Mouse (Mus musculus): Measurements from ENCODE around the gene Dapk3. TPM values are rescaled to one million over a fixed set of nuclear protein-coding genes. Genes with fewer than 3 reads are reported as not detected.
A peak's percentile ranks its signal among the peaks of the same experiment; 100 is the strongest.

The Dapk3 gene
- polyA plus RNA-seq, 1 experiment: 58.0 TPM

- no peak overlapping the region for H3K27ac ChIP-seq (ENCODE audit: insufficient read depth, low read length)
- H3K4me1 ChIP-seq (ENCODE audit: control insufficient read depth, insufficient read depth, insufficient read length): peaks cover 12% of the 10 kb centered on the region; the same call in 1 of the 2 replicates
- DNase-seq (ENCODE audit: low read depth in 1 of 2, low spot score in 2 of 2): no peak
- WGBS: 88% methylated on average over 7 of the region's 7 CpGs
- H3K36me3 ChIP-seq (ENCODE audit: control insufficient read depth, insufficient read depth, low read length): peaks cover 66% of the 10 kb centered on the region
- H3K4me3 ChIP-seq (ENCODE audit: extremely low read depth, insufficient read depth, insufficient read length): no peak overlapping the region
- H3K27me3 ChIP-seq (ENCODE audit: control insufficient read depth, insufficient read depth, low read length): no peaks in the 10 kb centered on the region
- TF ChIP-seq CTCF (IDR thresholded peaks at IDR 0.05; ENCODE audit: extremely low read depth, insufficient read depth, insufficient read length, insufficient replicate concordance) (no peak), POLR2A (IDR thresholded peaks at IDR 0.05; ENCODE audit: low read depth, low read length) (no peak)
Measured at GRCm38 (mm10) chr10:81145778-81146177, 37.0 kb upstream of the Dapk3 start.

- Histone ChIP-seq H3K27ac (ENCODE audit: insufficient read depth, low read length) (no peak overlapping the region), H3K4me1 (ENCODE audit: control insufficient read depth, insufficient read depth, insufficient read length) (peaks cover 8% of the 10 kb centered on the region; the same call in 1 of the 2 replicates), H3K36me3 (ENCODE audit: control insufficient read depth, insufficient read depth, low read length) (peaks cover 67% of the 10 kb centered on the region), H3K4me3 (ENCODE audit: extremely low read depth, insufficient read depth, insufficient read length) (no peak overlapping the region), H3K27me3 (ENCODE audit: control insufficient read depth, insufficient read depth, low read length) (no peaks in the 10 kb centered on the region)
- TF ChIP-seq CTCF (IDR thresholded peaks at IDR 0.05; ENCODE audit: extremely low read depth, insufficient read depth, insufficient read length, insufficient replicate concordance) (no peak), POLR2A (IDR thresholded peaks at IDR 0.05; ENCODE audit: low read depth, low read length) (no peak)
- WGBS: 91% methylated on average over 4 of the region's 4 CpGs
- DNase-seq (ENCODE audit: low read depth in 1 of 2, low spot score in 2 of 2): no peak
Measured at GRCm38 (mm10) chr10:81146296-81146695, 36.5 kb upstream of the Dapk3 start.

- Histone ChIP-seq H3K4me3 (ENCODE audit: extremely low read depth, insufficient read depth, insufficient read length) (no peak overlapping the region), H3K4me1 (ENCODE audit: control insufficient read depth, insufficient read depth, insufficient read length) (no peaks in the 10 kb centered on the region), H3K27me3 (ENCODE audit: control insufficient read depth, insufficient read depth, low read length) (no peaks in the 10 kb centered on the region), H3K36me3 (ENCODE audit: control insufficient read depth, insufficient read depth, low read length) (peaks cover 73% of the 10 kb centered on the region), H3K27ac (ENCODE audit: insufficient read depth, low read length) (no peak overlapping the region)
- no peak for TF ChIP-seq POLR2A (IDR thresholded peaks at IDR 0.05; ENCODE audit: low read depth, low read length)
- no peak for TF ChIP-seq CTCF (IDR thresholded peaks at IDR 0.05; ENCODE audit: extremely low read depth, insufficient read depth, insufficient read length, insufficient replicate concordance)
- 67% methylated on average over 6 of the region's 6 CpGs for WGBS
- no peak for DNase-seq (ENCODE audit: low read depth in 1 of 2, low spot score in 2 of 2)
Measured at GRCm38 (mm10) chr10:81151261-81151660, 31.5 kb upstream of the Dapk3 start.

GRCm38 (mm10) chr10:81152609-81153008 is 30.2 kb upstream of the Dapk3 start:
- peaks cover 73% of the 10 kb centered on the region for H3K36me3 ChIP-seq (ENCODE audit: control insufficient read depth, insufficient read depth, low read length)
- 83% methylated on average over 12 of the region's 12 CpGs for WGBS
- H3K4me1 ChIP-seq (ENCODE audit: control insufficient read depth, insufficient read depth, insufficient read length): no peaks in the 10 kb centered on the region
- no peak overlapping the region for H3K27ac ChIP-seq (ENCODE audit: insufficient read depth, low read length)
- DNase-seq (ENCODE audit: low read depth in 1 of 2, low spot score in 2 of 2): no peak
- no peak for TF ChIP-seq CTCF (IDR thresholded peaks at IDR 0.05; ENCODE audit: extremely low read depth, insufficient read depth, insufficient read length, insufficient replicate concordance)
- H3K4me3 ChIP-seq (ENCODE audit: extremely low read depth, insufficient read depth, insufficient read length): no peak overlapping the region
- no peaks in the 10 kb centered on the region for H3K27me3 ChIP-seq (ENCODE audit: control insufficient read depth, insufficient read depth, low read length)

GRCm38 (mm10) chr10:81154313-81154712 is 28.5 kb upstream of the Dapk3 start:
- peaks cover 64% of the 10 kb centered on the region for H3K36me3 ChIP-seq (ENCODE audit: control insufficient read depth, insufficient read depth, low read length)

GRCm38 (mm10) chr10:81154736-81155135 is 28.1 kb upstream of the Dapk3 start:
- Histone ChIP-seq H3K27ac (ENCODE audit: insufficient read depth, low read length) (no peak overlapping the region), H3K4me3 (ENCODE audit: extremely low read depth, insufficient read depth, insufficient read length) (no peak overlapping the region), H3K36me3 (ENCODE audit: control insufficient read depth, insufficient read depth, low read length) (peaks cover 60% of the 10 kb centered on the region), H3K27me3 (ENCODE audit: control insufficient read depth, insufficient read depth, low read length) (no peaks in the 10 kb centered on the region), H3K4me1 (ENCODE audit: control insufficient read depth, insufficient read depth, insufficient read length) (no peaks in the 10 kb centered on the region)
- no peak for DNase-seq (ENCODE audit: low read depth in 1 of 2, low spot score in 2 of 2)
- TF ChIP-seq POLR2A (IDR thresholded peaks at IDR 0.05; ENCODE audit: low read depth, low read length) (no peak), CTCF (IDR thresholded peaks at IDR 0.05; ENCODE audit: extremely low read depth, insufficient read depth, insufficient read length, insufficient replicate concordance) (no peak)
- WGBS: 98% methylated on average over 6 of the region's 6 CpGs

More at GRCm38 (mm10) chr10:81154313-81154712, 28.5 kb upstream of the Dapk3 start:
- no peak for TF ChIP-seq POLR2A (IDR thresholded peaks at IDR 0.05; ENCODE audit: low read depth, low read length)
- Histone ChIP-seq H3K4me3 (ENCODE audit: extremely low read depth, insufficient read depth, insufficient read length) (no peak overlapping the region), H3K27me3 (ENCODE audit: control insufficient read depth, insufficient read depth, low read length) (no peaks in the 10 kb centered on the region), H3K27ac (ENCODE audit: insufficient read depth, low read length) (no peak overlapping the region), H3K4me1 (ENCODE audit: control insufficient read depth, insufficient read depth, insufficient read length) (no peaks in the 10 kb centered on the region)
- no peak for DNase-seq (ENCODE audit: low read depth in 1 of 2, low spot score in 2 of 2)
- 97% methylated on average over 12 of the region's 12 CpGs for WGBS

- peaks cover 21% of the 10 kb centered on the region for H3K36me3 ChIP-seq (ENCODE audit: control insufficient read depth, insufficient read depth, low read length)
- H3K4me3 ChIP-seq (ENCODE audit: extremely low read depth, insufficient read depth, insufficient read length): peak overlapping the region; percentile 43; the same call in 1 of the 2 replicates
- 61% methylated on average over 8 of the region's 8 CpGs for WGBS
- H3K27me3 ChIP-seq (ENCODE audit: control insufficient read depth, insufficient read depth, low read length): no peaks in the 10 kb centered on the region
- peak; percentile 85 to 95 for DNase-seq (ENCODE audit: low read depth in 1 of 2, low spot score in 2 of 2)
- peaks cover 17% of the 10 kb centered on the region; the same call in 1 of the 2 replicates for H3K4me1 ChIP-seq (ENCODE audit: control insufficient read depth, insufficient read depth, insufficient read length)
- H3K27ac ChIP-seq (ENCODE audit: insufficient read depth, low read length): peak overlapping the region; percentile 93
- TF ChIP-seq POLR2A (IDR thresholded peaks at IDR 0.05; ENCODE audit: low read depth, low read length): no peak
Measured at GRCm38 (mm10) chr10:81161602-81162317, 21.0 kb upstream of the Dapk3 start.
